Mouse (Mus musculus) myocyte (in vitro differentiated cells): Measurements from ENCODE around the gene Ank3.

Experiments
- E2F4 ChIP-seq: IDR thresholded peaks from one replicate; pipeline ENCODE4 v1.6.1; 2011; ENCODE audit warnings: mild to moderate bottlenecking, control low read depth, moderate library complexity; ENCODE audit not compliant: insufficient read depth
- MAX ChIP-seq: IDR thresholded peaks from one replicate; pipeline ENCODE4 v1.6.1; 2011; ENCODE audit warnings: low read depth, mild to moderate bottlenecking, control low read depth
- MYOD1 ChIP-seq, 3 experiments: IDR thresholded peaks; one replicate each; pipeline ENCODE4 v1.6.1; 2011; ENCODE audit warnings: control low read depth in 2 of 3, low read depth in 2 of 3, mild to moderate bottlenecking in 2 of 3, moderate library complexity in 1 of 3; ENCODE audit not compliant: insufficient read length in 2 of 3, control insufficient read depth in 1 of 3
- MYOG ChIP-seq, 3 experiments: IDR thresholded peaks; one replicate each; pipeline ENCODE4 v1.6.1; 2011; ENCODE audit warnings: control low read depth in 2 of 3, low read depth in 2 of 3, mild to moderate bottlenecking in 2 of 3; ENCODE audit not compliant: insufficient read length in 2 of 3, control insufficient read depth in 1 of 3, insufficient read depth in 1 of 3
- POLR2A ChIP-seq: IDR thresholded peaks from one replicate; pipeline ENCODE4 v1.6.1; 2011; ENCODE audit warnings: low read depth, mild to moderate bottlenecking, control low read depth, moderate library complexity; ENCODE audit not compliant: insufficient read length
- POLR2AphosphoS2 ChIP-seq: IDR thresholded peaks from one replicate; pipeline ENCODE4 v1.6.1; 2011; ENCODE audit warnings: low read depth, control low read depth; ENCODE audit not compliant: insufficient read length
- SRF ChIP-seq: IDR thresholded peaks from one replicate; pipeline ENCODE4 v1.6.1; 2011; ENCODE audit warnings: low read depth; ENCODE audit not compliant: control insufficient read depth, insufficient read length
- TCF12 ChIP-seq: IDR thresholded peaks from one replicate; pipeline ENCODE4 v1.6.1; 2011; ENCODE audit warnings: mild to moderate bottlenecking, control low read depth; ENCODE audit not compliant: poor library complexity, insufficient read depth, severe bottlenecking
- TCF3 ChIP-seq: IDR thresholded peaks from one replicate; pipeline ENCODE4 v1.6.1; 2011; ENCODE audit warnings: low read depth, control low read depth; ENCODE audit not compliant: insufficient read length
- USF1 ChIP-seq: IDR thresholded peaks from one replicate; pipeline ENCODE4 v1.6.1; 2011; ENCODE audit warnings: low read depth, mild to moderate bottlenecking, control low read depth, moderate library complexity

- no peak for TF ChIP-seq USF1
- no peak for TF ChIP-seq MAX
- TF ChIP-seq MYOG (IDR thresholded peaks at IDR 0.05; ENCODE audit: control insufficient read depth in 1 of 3, insufficient read depth in 1 of 3, insufficient read length in 2 of 3, low read depth in 2 of 3): no peak
- TF ChIP-seq TCF12: no peak
- no peak for TF ChIP-seq POLR2A
- TF ChIP-seq E2F4: no peak
- TF ChIP-seq POLR2AphosphoS2: no peak
- no peak for TF ChIP-seq MYOD1 (IDR thresholded peaks at IDR 0.05; ENCODE audit: control insufficient read depth in 1 of 3, insufficient read length in 2 of 3, low read depth in 2 of 3)
- no peak for TF ChIP-seq SRF
- no peak for TF ChIP-seq TCF3
Measured at GRCm38 (mm10) chr10:69907795-69908764, 509.5 kb downstream of the Ank3 start.
